Mouse (Mus musculus) ES-Bruce4 (cell line): ENCODE results near the gene Scpep1. TPM values are rescaled to one million over a fixed set of nuclear protein-coding genes. Genes with fewer than 3 reads are reported as not detected.

Experiments used
- H3K27ac ChIP-seq: 2 replicates; pipeline ENCODE4 v1.5.1; 2012; ENCODE audit warnings: low read length, inconsistent platforms; ENCODE audit not compliant: insufficient read depth
- H3K27me3 ChIP-seq: 2 replicates; pipeline ENCODE4 v1.6.1; 2012; ENCODE audit warnings: mild to moderate bottlenecking, low read length, inconsistent platforms; ENCODE audit not compliant: control insufficient read depth, poor library complexity, insufficient read depth, severe bottlenecking
- H3K36me3 ChIP-seq: 2 replicates; pipeline ENCODE4 v1.6.1; 2012; ENCODE audit warnings: inconsistent platforms, mild to moderate bottlenecking, low read length, moderate library complexity; ENCODE audit not compliant: control insufficient read depth, poor library complexity, insufficient read depth, severe bottlenecking
- H3K4me1 ChIP-seq: one replicate; pipeline ENCODE4 v1.8.1; 2011; ENCODE audit warnings: low read length; ENCODE audit not compliant: control insufficient read depth, insufficient read depth
- H3K4me3 ChIP-seq: 2 replicates; pipeline ENCODE4 v1.5.1; 2011; ENCODE audit warnings: low read depth, mild to moderate bottlenecking, low read length
- H3K9ac ChIP-seq: 2 replicates; pipeline ENCODE4 v1.6.1; 2012; ENCODE audit warnings: low read depth, mild to moderate bottlenecking, inconsistent platforms; ENCODE audit not compliant: poor library complexity, severe bottlenecking
- H3K9me3 ChIP-seq: replicated peaks from 2 replicates; pipeline ENCODE4 v1.6.1; 2012; ENCODE audit warnings: mild to moderate bottlenecking, low read length, inconsistent platforms; ENCODE audit not compliant: control insufficient read depth, poor library complexity, insufficient read depth, severe bottlenecking
- CTCF ChIP-seq: IDR thresholded peaks from one replicate; pipeline ENCODE4 v1.8.1; 2011; ENCODE audit warnings: low read depth, low read length
- EP300 ChIP-seq: IDR thresholded peaks from 2 replicates; pipeline ENCODE4 v1.6.1; 2011; ENCODE audit warnings: low read depth, low read length; ENCODE audit not compliant: insufficient read depth
- POLR2A ChIP-seq: IDR thresholded peaks from one replicate; pipeline ENCODE4 v1.8.1; 2011; ENCODE audit warnings: low read length; ENCODE audit not compliant: insufficient read depth
- polyA plus RNA-seq: library from polyadenylated mRNA; stranded (reverse); fragments of >200 nt; gene quantifications from 2 replicates; pipeline ENCODE4 v1.2.4, GENCODE M21; 2011; ENCODE audit warnings: low read depth; ENCODE audit not compliant: missing spikeins, insufficient read depth, insufficient read length

The Scpep1 gene
- polyA plus RNA-seq, 1 experiment: 186 TPM

GRCm38 (mm10) chr11:88995616-88996015 lies 40.4 kb upstream of the Scpep1 start:
- TF ChIP-seq EP300 (peak; percentile 68; the same call in 1 of the 2 replicates), CTCF (no peak), POLR2A (no peak)
- peak overlapping the region; percentile 12 for H3K9ac ChIP-seq
- H3K27me3 ChIP-seq: no peaks in the 10 kb centered on the region
- peaks cover 3% of the 10 kb centered on the region; the same call in 1 of the 2 replicates for H3K36me3 ChIP-seq
- peaks cover 2% of the 10 kb centered on the region for H3K4me1 ChIP-seq
- no peak overlapping the region for H3K4me3 ChIP-seq
- H3K9me3 ChIP-seq: no peaks in the 10 kb centered on the region
- peak overlapping the region; percentile 94 for H3K27ac ChIP-seq

GRCm38 (mm10) chr11:88994492-88994891 lies 39.2 kb upstream of the Scpep1 start:
- H3K9ac ChIP-seq: no peak overlapping the region
- peaks cover 5% of the 10 kb centered on the region; the same call in 1 of the 2 replicates for H3K36me3 ChIP-seq
- H3K4me3 ChIP-seq: no peak overlapping the region
- H3K27ac ChIP-seq: peak overlapping the region; percentile 70
- peaks cover 2% of the 10 kb centered on the region for H3K4me1 ChIP-seq
- TF ChIP-seq CTCF (no peak), EP300 (no peak), POLR2A (no peak)
- no peaks in the 10 kb centered on the region for H3K27me3 ChIP-seq
- H3K9me3 ChIP-seq: no peaks in the 10 kb centered on the region

GRCm38 (mm10) chr11:88993625-88994024 lies 38.4 kb upstream of the Scpep1 start:
- H3K9me3 ChIP-seq: no peaks in the 10 kb centered on the region
- peaks cover 2% of the 10 kb centered on the region for H3K4me1 ChIP-seq
- H3K27me3 ChIP-seq: no peaks in the 10 kb centered on the region
- no peak for TF ChIP-seq POLR2A
- TF ChIP-seq EP300: peak; percentile 85
- TF ChIP-seq CTCF: peak; percentile 71
- no peak overlapping the region for H3K9ac ChIP-seq
- 0 out of 2 replicates have a peak overlapping the region, but pooled peaks have one; percentile 70 for H3K27ac ChIP-seq
- peaks cover 9% of the 10 kb centered on the region for H3K36me3 ChIP-seq
- H3K4me3 ChIP-seq: no peak overlapping the region

GRCm38 (mm10) chr11:88993186-88993585 lies 37.9 kb upstream of the Scpep1 start:
- Histone ChIP-seq H3K27me3 (no peaks in the 10 kb centered on the region), H3K9ac (no peak overlapping the region), H3K9me3 (no peaks in the 10 kb centered on the region), H3K36me3 (peaks cover 12% of the 10 kb centered on the region), H3K4me1 (peaks cover 2% of the 10 kb centered on the region), H3K4me3 (no peak overlapping the region), H3K27ac (no peak overlapping the region)
- TF ChIP-seq CTCF: no peak
- TF ChIP-seq POLR2A: no peak
- TF ChIP-seq EP300: no peak

- TF ChIP-seq POLR2A (no peak), CTCF (no peak), EP300 (no peak)
- H3K27ac ChIP-seq: peak overlapping the region; percentile 26; the same call in 1 of the 2 replicates
- no peak overlapping the region for H3K9ac ChIP-seq
- H3K27me3 ChIP-seq: no peaks in the 10 kb centered on the region
- no peak overlapping the region for H3K4me3 ChIP-seq
- H3K36me3 ChIP-seq: peaks cover 18% of the 10 kb centered on the region
- peaks cover 2% of the 10 kb centered on the region for H3K4me1 ChIP-seq
- H3K9me3 ChIP-seq: no peaks in the 10 kb centered on the region
These were observed 34.3 kb upstream of the Scpep1 start for GRCm38 (mm10) chr11:88989530-88989929.

- H3K27ac ChIP-seq: no peak overlapping the region
- H3K4me1 ChIP-seq: peaks cover 2% of the 10 kb centered on the region
- H3K9ac ChIP-seq: no peak overlapping the region
- no peaks in the 10 kb centered on the region for H3K27me3 ChIP-seq
- peaks cover 23% of the 10 kb centered on the region for H3K36me3 ChIP-seq
- H3K4me3 ChIP-seq: no peak overlapping the region
- TF ChIP-seq CTCF: no peak
- no peak for TF ChIP-seq EP300
- TF ChIP-seq POLR2A: no peak
- H3K9me3 ChIP-seq: no peaks in the 10 kb centered on the region
These were observed 33.7 kb upstream of the Scpep1 start for GRCm38 (mm10) chr11:88988956-88989355.
